Mouse (Mus musculus): ENCODE results near the gene Cd247.

GRCm38 (mm10) chr1:165770181-165770759 is 18.2 kb upstream of the Cd247 start:
- no peak for TF ChIP-seq MYOG (IDR thresholded peaks at IDR 0.05; ENCODE audit: control insufficient read depth, extremely low read depth, insufficient read length)
- no peak for TF ChIP-seq CTCF (IDR thresholded peaks at IDR 0.05; ENCODE audit: control insufficient read depth, insufficient read depth, insufficient read length)
- TF ChIP-seq CEBPB (IDR thresholded peaks at IDR 0.05; ENCODE audit: low read depth), result no peak
- TF ChIP-seq MAX (IDR thresholded peaks at IDR 0.05), result no peak
